Mouse (Mus musculus): Measurements from ENCODE around the gene Egr2. TPM values are rescaled to one million over a fixed set of nuclear protein-coding genes. Genes with fewer than 3 reads are reported as not detected.

Gene Egr2
- polyA plus RNA-seq, 1 experiment from 2014 or later: 0.97 TPM

DNA sequence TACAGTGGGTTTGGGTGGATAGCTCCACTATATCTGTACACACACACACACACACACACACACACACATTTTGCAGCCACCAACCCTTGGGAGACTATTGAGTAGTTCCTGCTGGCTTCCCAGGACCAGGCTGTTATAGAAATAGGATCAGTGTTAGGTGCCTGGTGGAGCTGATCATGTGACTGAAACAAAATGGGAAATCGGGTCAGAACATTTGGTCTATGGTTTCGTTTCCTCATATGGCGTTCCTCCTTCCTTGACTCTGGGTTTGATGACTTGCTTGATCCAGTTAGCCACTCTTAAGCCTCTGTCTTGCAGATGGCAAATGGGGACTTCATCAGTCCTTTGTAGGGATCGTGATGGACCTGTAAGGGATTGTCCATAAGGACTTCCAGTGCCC lies 44.6 kb downstream of the Egr2 start:
- Histone ChIP-seq H3K36me3 (ENCODE audit: control insufficient read depth, insufficient read depth, low read length) (no peaks in the 10 kb centered on the region), H3K4me3 (ENCODE audit: low read length) (no peak overlapping the region), H3K4me2 (replicated peaks; ENCODE audit: low read depth, low read length) (no peak overlapping the region), H3K9ac (ENCODE audit: low read depth, low read length) (no peak overlapping the region), H3K27ac (ENCODE audit: low read depth, low read length) (no peak overlapping the region), H3K4me1 (ENCODE audit: control insufficient read depth, insufficient read depth, low read length) (no peaks in the 10 kb centered on the region), H3K27me3 (ENCODE audit: control insufficient read depth, insufficient read depth, low read length) (no peaks in the 10 kb centered on the region), H3K9me3 (ENCODE audit: control insufficient read depth, low read length) (no peaks in the 10 kb centered on the region)
- ATAC-seq (ENCODE audit: low FRiP score, low TSS enrichment): no peak
- WGBS: 89% methylated on average over 4 of the region's 4 CpGs

DNA sequence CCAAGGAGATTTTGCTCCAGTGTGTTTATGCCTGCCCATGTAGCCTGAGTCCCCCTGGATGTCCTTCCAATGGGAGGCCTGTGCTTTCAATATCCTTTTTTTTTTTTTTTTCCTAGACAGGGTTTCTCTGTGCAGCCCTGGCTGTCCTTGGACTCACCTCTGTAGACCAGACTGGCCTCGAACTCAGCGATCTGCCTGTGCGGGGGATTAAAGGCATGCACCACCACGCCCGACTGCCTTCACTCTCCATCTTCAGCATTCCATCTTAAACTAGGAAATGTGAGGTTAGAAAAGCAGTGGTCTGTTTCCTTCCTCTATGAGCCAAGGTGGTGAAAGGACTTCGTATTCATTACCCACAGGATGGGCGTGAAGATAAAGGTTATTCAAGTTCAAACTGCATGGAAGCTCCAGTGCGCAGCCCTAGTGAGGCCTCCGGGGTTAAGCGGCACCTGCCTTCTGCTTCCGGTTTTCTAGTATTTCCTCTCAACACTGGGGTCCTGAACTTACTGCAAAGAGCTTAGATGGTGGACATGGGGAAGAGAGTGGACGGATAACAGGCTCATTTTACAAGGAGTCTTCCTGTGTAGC lies 46.5 kb downstream of the Egr2 start:
- no peaks in the 10 kb centered on the region for H3K27me3 ChIP-seq (ENCODE audit: control insufficient read depth, insufficient read depth, low read length)
- H3K27ac ChIP-seq (ENCODE audit: low read depth, low read length): peak overlapping the region; percentile 24; the same call in 1 of the 2 replicates
- no peaks in the 10 kb centered on the region for H3K9me3 ChIP-seq (ENCODE audit: control insufficient read depth, low read length)
- peak; percentile 64; the same call in 1 of the 2 replicates for ATAC-seq (ENCODE audit: low FRiP score, low TSS enrichment)
- H3K4me2 ChIP-seq (replicated peaks; ENCODE audit: low read depth, low read length): no peak overlapping the region
- 45% methylated on average over 12 of the region's 12 CpGs for WGBS
- H3K36me3 ChIP-seq (ENCODE audit: control insufficient read depth, insufficient read depth, low read length): no peaks in the 10 kb centered on the region
- no peaks in the 10 kb centered on the region for H3K4me1 ChIP-seq (ENCODE audit: control insufficient read depth, insufficient read depth, low read length)
- no peak overlapping the region for H3K4me3 ChIP-seq (ENCODE audit: low read length)
- no peak overlapping the region for H3K9ac ChIP-seq (ENCODE audit: low read depth, low read length)

DNA sequence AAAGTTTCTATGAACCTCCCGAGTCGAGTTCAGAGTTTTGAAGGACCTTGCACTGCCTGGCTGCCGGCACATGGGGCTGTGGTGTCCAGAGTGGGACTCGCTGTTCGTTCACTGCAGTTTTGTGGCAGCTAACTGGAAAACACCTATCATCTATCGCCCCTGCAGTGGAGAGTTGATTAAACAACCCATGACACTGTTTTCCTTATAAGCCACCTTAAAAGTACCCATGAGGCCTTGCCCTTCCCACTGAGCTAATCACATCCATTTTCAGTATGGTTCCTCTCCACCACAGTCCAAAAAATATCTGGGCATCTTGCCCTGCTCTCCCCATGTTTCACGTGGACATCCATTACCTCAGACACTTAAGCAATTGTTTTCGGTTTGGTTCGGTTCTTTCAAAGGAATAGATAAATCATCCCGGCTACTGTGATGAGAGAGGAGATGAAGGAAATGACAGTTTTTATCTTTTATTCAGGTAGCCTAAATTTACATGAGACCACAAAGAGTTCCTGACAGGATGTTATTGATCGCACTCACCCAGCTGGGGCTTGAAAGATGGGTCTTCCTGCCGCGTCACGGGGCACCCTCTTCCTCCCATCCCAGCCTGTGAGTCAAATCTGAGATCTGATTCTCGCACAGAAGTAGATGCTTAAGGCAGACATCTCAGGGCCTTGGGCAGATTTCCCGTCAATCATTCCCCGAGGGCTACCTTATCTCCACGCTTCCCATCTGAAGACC lies 50.8 kb downstream of the Egr2 start:
- no peaks in the 10 kb centered on the region for H3K27me3 ChIP-seq (ENCODE audit: control insufficient read depth, insufficient read depth, low read length)
- H3K9me3 ChIP-seq (ENCODE audit: control insufficient read depth, low read length): no peaks in the 10 kb centered on the region
- no peak overlapping the region for H3K9ac ChIP-seq (ENCODE audit: low read depth, low read length)
- no peak overlapping the region for H3K27ac ChIP-seq (ENCODE audit: low read depth, low read length)
- no peaks in the 10 kb centered on the region for H3K4me1 ChIP-seq (ENCODE audit: control insufficient read depth, insufficient read depth, low read length)
- no peak for ATAC-seq (ENCODE audit: low FRiP score, low TSS enrichment)
- no peak overlapping the region for H3K4me3 ChIP-seq (ENCODE audit: low read length)
- H3K36me3 ChIP-seq (ENCODE audit: control insufficient read depth, insufficient read depth, low read length): no peaks in the 10 kb centered on the region
- no peak overlapping the region for H3K4me2 ChIP-seq (replicated peaks; ENCODE audit: low read depth, low read length)
- 87% methylated on average over 18 of the region's 18 CpGs for WGBS

Other genes starting within 250 kb of the Egr2 start
- gene Ado, start 13.5 kb downstream of the Egr2 start, polyA plus RNA-seq (2014; fragmentation: Nextera tagmentation; extraction: Ambion mirVana): 52.6 and 82.1 TPM in 2 replicates